19 mouse cellular contexts compared by ENCODE assay signal in the genomic region with DNA sequence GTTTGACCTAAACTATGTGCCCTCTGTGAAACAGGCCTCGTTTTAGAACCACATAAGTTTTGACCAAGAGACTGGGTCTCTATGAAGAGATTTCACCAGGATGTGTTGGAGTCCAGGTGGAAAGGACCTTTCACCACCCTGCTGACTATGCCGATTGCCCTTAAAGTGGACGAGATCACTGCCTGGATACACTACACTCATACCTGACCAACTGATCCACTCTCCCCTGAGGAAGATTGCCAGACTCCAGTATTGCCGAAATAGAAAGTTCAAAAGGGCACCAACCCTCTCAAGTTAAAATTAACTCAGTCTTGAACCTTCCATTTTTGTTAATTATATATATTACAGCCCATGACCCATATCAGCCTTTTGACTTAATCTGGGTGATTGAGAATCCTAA.
"Had no signal": no experiment of that assay in that cellular context is flagged by ENCODE, and none has a peak within 500 bp of the region (broad histone marks: within the 10 kb centered on the region; RNA-seq: fewer than 3 reads in every experiment).

No protein-coding gene starts in this region.

- H3K9me3 ChIP-seq: limb, embryonic 12.5 days; limb, embryonic 15.5 days; liver, embryonic 13.5 days; midbrain, embryonic 12.5 days; neural tube, embryonic 13.5 days; stomach, embryonic 15.5 days had no signal

- DNase-seq: left cerebral cortex, postnatal 4 days; liver, embryonic 13.5 days; lung, adult 2 months; lung, postnatal 14 days; lung, postnatal 4 days; retina, postnatal 1 day; right cerebral cortex, postnatal 25 days; spleen, adult 18-20 months; thymus, postnatal 25 days had no signal

- ATAC-seq: hindbrain, postnatal 0 days; inflammation-experienced regulatory T-cells, adult 6 months; intestine, embryonic 16.5 days; midbrain, embryonic 16.5 days had no signal

- H3K27ac ChIP-seq: hindbrain, postnatal 0 days; limb, embryonic 12.5 days; limb, embryonic 15.5 days; liver, embryonic 13.5 days; midbrain, embryonic 12.5 days; neural tube, embryonic 13.5 days; stomach, embryonic 15.5 days had no signal

- H3K27me3 ChIP-seq: limb, embryonic 12.5 days; limb, embryonic 15.5 days; liver, embryonic 13.5 days; midbrain, embryonic 12.5 days; neural tube, embryonic 13.5 days; stomach, embryonic 15.5 days had no signal

- H3K4me2 ChIP-seq: limb, embryonic 12.5 days; limb, embryonic 15.5 days; liver, embryonic 13.5 days; midbrain, embryonic 12.5 days; neural tube, embryonic 13.5 days; stomach, embryonic 15.5 days had no signal

- H3K36me3 ChIP-seq: limb, embryonic 12.5 days; limb, embryonic 15.5 days; liver, embryonic 13.5 days; midbrain, embryonic 12.5 days; neural tube, embryonic 13.5 days; stomach, embryonic 15.5 days had no signal

- H3K9ac ChIP-seq: limb, embryonic 12.5 days; limb, embryonic 15.5 days; liver, embryonic 13.5 days; midbrain, embryonic 12.5 days; neural tube, embryonic 13.5 days; stomach, embryonic 15.5 days had no signal

- H3K4me1 ChIP-seq: limb, embryonic 12.5 days; limb, embryonic 15.5 days; liver, embryonic 13.5 days; midbrain, embryonic 12.5 days; neural tube, embryonic 13.5 days; stomach, embryonic 15.5 days had no signal

- H3K4me3 ChIP-seq: limb, embryonic 12.5 days; limb, embryonic 15.5 days; liver, embryonic 13.5 days; midbrain, embryonic 12.5 days; myocyte; neural tube, embryonic 13.5 days; stomach, embryonic 15.5 days had no signal
